Comparison of ENCODE assay signal across 10 mouse cellular contexts in genomic region chr4:53339125-53340020, GRCm38 (mm10).
DNase-seq lines count a peak whose midpoint lies in the region; ATAC-seq and TF ChIP-seq lines count a peak whose summit lies in the region.
"Had no signal": no experiment of that assay in that cellular context is flagged by ENCODE, and none has a peak within 500 bp of the region (broad histone marks: within the 10 kb centered on the region; RNA-seq: fewer than 3 reads in every experiment).

No protein-coding gene starts in this region.

- TF ChIP-seq CTCF in gastrocnemius, adult 2 months (IDR thresholded peaks at IDR 0.05), result no peak
- no peak for TF ChIP-seq CTCF in intestine, postnatal 0 days (IDR thresholded peaks at IDR 0.05; ENCODE audit: low read depth)
- TF ChIP-seq CTCF in stomach, postnatal 0 days (IDR thresholded peaks at IDR 0.05; ENCODE audit: low read depth), result no peak

- no peaks in the 10 kb centered on the region for H3K9me3 ChIP-seq in midbrain, embryonic 15.5 days
- H3K9me3 ChIP-seq in midbrain, embryonic 13.5 days, result peaks cover 4% of the 10 kb centered on the region; the same call in 1 of the 2 replicates
- H3K9me3 ChIP-seq in intestine, postnatal 0 days (ENCODE audit: control insufficient read depth), result no peaks in the 10 kb centered on the region
- H3K9me3 ChIP-seq in stomach, postnatal 0 days (ENCODE audit: control insufficient read depth, low read length), result peaks cover 4% of the 10 kb centered on the region; the same call in 1 of the 2 replicates

- H3K36me3 ChIP-seq in midbrain, embryonic 15.5 days (replicated peaks), result no peaks in the 10 kb centered on the region
- no peaks in the 10 kb centered on the region for H3K36me3 ChIP-seq in midbrain, embryonic 13.5 days
- no peaks in the 10 kb centered on the region for H3K36me3 ChIP-seq in intestine, postnatal 0 days (ENCODE audit: control insufficient read depth, insufficient read depth)
- no peaks in the 10 kb centered on the region for H3K36me3 ChIP-seq in stomach, postnatal 0 days (ENCODE audit: control insufficient read depth, insufficient read depth, low read length)

- no peak overlapping the region for H3K9ac ChIP-seq in midbrain, embryonic 15.5 days
- no peak overlapping the region for H3K9ac ChIP-seq in midbrain, embryonic 13.5 days (replicated peaks)
- H3K9ac ChIP-seq in intestine, postnatal 0 days (ENCODE audit: low read depth, low read length), result no peak overlapping the region
- H3K9ac ChIP-seq in stomach, postnatal 0 days (ENCODE audit: low read length), result no peak overlapping the region

- TF ChIP-seq EP300 in stomach, postnatal 0 days (optimal IDR thresholded peaks at IDR 0.05), result no peak

- DNase-seq in gastrocnemius, adult 2 months, result no peak
- DNase-seq in gastrocnemius, postnatal 14 days, result no peak
- no peak for DNase-seq in stomach, postnatal 0 days (ENCODE audit: low spot score)
- no peak for DNase-seq in MN1 (ENCODE audit: low spot score)
- DNase-seq in gastrocnemius, adult 8-10 months (ENCODE audit: low spot score in 2 of 2), result no peak

- H3K4me2 ChIP-seq in midbrain, embryonic 15.5 days, result no peak overlapping the region
- no peak overlapping the region for H3K4me2 ChIP-seq in midbrain, embryonic 13.5 days (replicated peaks)
- no peak overlapping the region for H3K4me2 ChIP-seq in intestine, postnatal 0 days (replicated peaks; ENCODE audit: low read depth)
- H3K4me2 ChIP-seq in stomach, postnatal 0 days (replicated peaks; ENCODE audit: low read depth), result no peak overlapping the region

- H3K4me1 ChIP-seq in midbrain, embryonic 15.5 days, result no peaks in the 10 kb centered on the region
- H3K4me1 ChIP-seq in midbrain, embryonic 13.5 days (replicated peaks), result no peaks in the 10 kb centered on the region
- no peaks in the 10 kb centered on the region for H3K4me1 ChIP-seq in intestine, postnatal 0 days (replicated peaks; ENCODE audit: control insufficient read depth, insufficient read depth, low read length)
- peaks cover 3% of the 10 kb centered on the region for H3K4me1 ChIP-seq in stomach, postnatal 0 days (replicated peaks; ENCODE audit: control insufficient read depth, insufficient read depth)

- intact Hi-C loops in gastrocnemius, adult 2 months (cut with DNase I), result no loop called here
- intact Hi-C loops in gastrocnemius, postnatal 14 days (cut with DNase I; ENCODE audit: low total_unique reads), result no loop called here

- WGBS in midbrain, embryonic 15.5 days, result 47% methylated on average over 12 of the region's 12 CpGs
- WGBS in midbrain, embryonic 13.5 days, result 44% methylated on average over 12 of the region's 12 CpGs
- WGBS in intestine, postnatal 0 days, result 59% methylated on average over 12 of the region's 12 CpGs
- WGBS in stomach, postnatal 0 days, result 54% methylated on average over 12 of the region's 12 CpGs

- H3K27ac ChIP-seq in gastrocnemius, adult 2 months, result peak overlapping the region; percentile 54; the same call in 1 of the 2 replicates
- 0 out of 2 replicates have a peak overlapping the region, but pooled peaks have one; percentile 1 for H3K27ac ChIP-seq in midbrain, embryonic 15.5 days
- no peak overlapping the region for H3K27ac ChIP-seq in midbrain, embryonic 13.5 days
- no peak overlapping the region for H3K27ac ChIP-seq in intestine, postnatal 0 days (ENCODE audit: low read depth, low read length)
- H3K27ac ChIP-seq in stomach, postnatal 0 days (replicated peaks), result no peak overlapping the region

- no peak for ATAC-seq in midbrain, embryonic 15.5 days (replicated peaks)
- ATAC-seq in midbrain, embryonic 13.5 days, result no peak
- 0 out of 2 replicates have a peak, but pooled peaks have one; percentile 28 for ATAC-seq in intestine, postnatal 0 days
- ATAC-seq in stomach, postnatal 0 days (ENCODE audit: low FRiP score, low TSS enrichment), result peak; percentile 40; the same call in 1 of the 2 replicates
- ATAC-seq: CD4-positive, CD25-positive, alpha-beta regulatory T cell, adult 4 months had no signal

- no peak overlapping the region for H3K4me3 ChIP-seq in gastrocnemius, adult 2 months
- H3K4me3 ChIP-seq in midbrain, embryonic 15.5 days, result no peak overlapping the region
- no peak overlapping the region for H3K4me3 ChIP-seq in midbrain, embryonic 13.5 days (replicated peaks)
- no peak overlapping the region for H3K4me3 ChIP-seq in intestine, postnatal 0 days (ENCODE audit: low read depth, low read length)
- no peak overlapping the region for H3K4me3 ChIP-seq in stomach, postnatal 0 days (ENCODE audit: low read depth, low read length)
- H3K4me3 ChIP-seq: myocyte had no signal

- H3K27me3 ChIP-seq in midbrain, embryonic 15.5 days (replicated peaks), result no peaks in the 10 kb centered on the region
- no peaks in the 10 kb centered on the region for H3K27me3 ChIP-seq in midbrain, embryonic 13.5 days
- H3K27me3 ChIP-seq in intestine, postnatal 0 days (replicated peaks; ENCODE audit: control insufficient read depth, insufficient read depth, low read length), result no peaks in the 10 kb centered on the region
- no peaks in the 10 kb centered on the region for H3K27me3 ChIP-seq in stomach, postnatal 0 days (ENCODE audit: control insufficient read depth, insufficient read depth, low read length)

Comparison
In these comparisons a context has a peak if more than half of its experiments do, and no peak if none do; other contexts are left out.
1. H3K27ac ChIP-seq: peak in gastrocnemius, adult 2 months (single experiment) and midbrain, embryonic 15.5 days (single experiment); none in midbrain, embryonic 13.5 days (single experiment), intestine, postnatal 0 days (single experiment) and stomach, postnatal 0 days (single experiment).
2. ATAC-seq: peak in intestine, postnatal 0 days (single experiment) and stomach, postnatal 0 days (single experiment); none in midbrain, embryonic 15.5 days (single experiment) and midbrain, embryonic 13.5 days (single experiment).